Mouse (Mus musculus) naive thymus-derived CD4-positive, alpha-beta T cell, adult 2 months (primary cell): ENCODE data around the gene Lurap1l.
"Not testable (repeated sequence)": the region's sequence is repeated elsewhere in the genome, so short reads cannot be mapped to it uniquely, and the experiment has no call there.

ENCODE experiments used
- DNase-seq: peaks from one replicate; pipeline ENCODE4 v3.0.0-alpha.2; 2011; ENCODE audit warnings: low read depth

Lurap1l gene

GRCm38 (mm10) chr4:80910481-80910870 lies at the start of gene Lurap1l:
Gene Lurap1l, plus strand, starts transcription at chr4:80910646.
- no peak for DNase-seq

DNA sequence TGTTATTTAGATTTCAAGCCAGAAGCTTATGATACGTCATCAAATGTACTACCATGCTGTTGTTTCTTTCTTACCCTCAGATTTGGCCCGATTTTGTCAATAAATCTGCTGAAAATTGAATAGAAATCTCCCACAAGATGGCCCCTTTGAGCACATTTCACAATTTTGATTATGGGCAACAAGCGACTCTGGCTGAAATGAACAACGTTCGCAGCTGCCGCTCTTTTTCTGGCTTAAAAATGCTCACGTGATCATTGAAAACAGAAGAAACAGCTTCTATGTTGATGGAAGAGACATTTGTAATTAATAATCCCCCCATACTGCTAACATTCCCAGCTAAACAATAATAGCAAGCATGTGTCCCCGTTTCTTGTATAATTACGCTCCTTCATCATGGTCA lies 47.5 kb upstream of the Lurap1l start:
- no peak for DNase-seq

- no peak for DNase-seq
Observed at GRCm38 (mm10) chr4:80863906-80864305, 46.5 kb upstream of the Lurap1l start.

DNA sequence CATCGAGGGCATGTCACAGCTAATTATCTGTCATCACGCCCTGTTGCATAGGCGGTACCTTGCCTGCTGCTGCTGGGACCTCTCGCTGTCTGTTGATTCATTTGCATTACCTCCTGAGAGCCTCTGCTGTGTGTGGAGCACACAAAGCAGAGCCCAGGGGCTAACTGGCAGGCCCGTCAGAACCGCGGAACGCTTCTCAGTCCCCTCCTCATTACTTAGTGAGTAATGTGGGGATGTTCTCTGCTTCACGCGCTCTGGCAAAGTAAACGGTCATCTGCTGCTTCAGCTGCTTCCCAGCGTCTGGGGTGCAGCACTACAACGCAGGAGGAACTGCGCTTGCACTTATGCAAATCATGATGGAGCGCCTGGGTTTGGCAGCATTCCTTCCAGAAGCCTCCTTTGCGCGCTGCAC lies 45.9 kb upstream of the Lurap1l start:
- no peak for DNase-seq

GRCm38 (mm10) chr4:80866065-80866464 lies 44.4 kb upstream of the Lurap1l start:
- DNase-seq, result no peak

- DNase-seq, result no peak
Observed at GRCm38 (mm10) chr4:80869598-80869997, 40.8 kb upstream of the Lurap1l start.

DNA sequence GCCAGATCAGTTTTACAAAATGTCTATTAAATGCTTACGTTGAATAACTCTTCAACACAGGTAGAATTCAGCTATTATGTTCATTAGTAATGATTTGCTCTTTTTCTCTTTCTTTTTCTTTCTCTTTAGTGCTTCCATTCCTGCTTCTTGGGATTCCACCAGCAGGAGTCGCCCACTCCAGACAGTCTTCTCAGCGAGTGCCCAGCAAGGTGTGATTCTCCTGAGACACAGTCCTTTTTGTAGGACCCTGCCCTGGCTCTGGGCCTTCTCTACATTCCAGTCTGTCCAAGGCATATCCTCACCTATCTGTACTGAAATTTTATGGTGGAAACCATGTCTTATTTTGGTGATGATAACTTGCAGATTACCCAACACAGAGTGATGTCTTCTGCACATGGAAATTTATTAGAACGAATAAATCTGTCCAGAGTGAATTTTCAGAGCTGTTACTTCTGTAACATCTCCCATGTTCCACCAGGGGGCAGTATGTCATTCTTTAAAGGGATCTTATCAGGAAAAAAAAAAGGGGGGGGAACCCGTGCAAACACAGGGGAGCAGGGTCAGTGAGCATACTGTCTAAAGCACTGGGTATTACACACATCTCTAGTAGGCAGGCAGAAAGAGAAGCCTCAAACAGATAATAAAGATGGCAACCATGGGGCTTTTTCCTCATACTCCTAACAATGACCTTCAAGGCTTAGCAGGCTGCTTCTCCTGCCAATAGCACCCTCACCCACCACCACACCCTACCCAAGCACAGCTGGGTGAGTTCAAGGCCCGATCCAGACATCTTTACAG lies 37.4 kb upstream of the Lurap1l start:
- DNase-seq, result no peak

DNA sequence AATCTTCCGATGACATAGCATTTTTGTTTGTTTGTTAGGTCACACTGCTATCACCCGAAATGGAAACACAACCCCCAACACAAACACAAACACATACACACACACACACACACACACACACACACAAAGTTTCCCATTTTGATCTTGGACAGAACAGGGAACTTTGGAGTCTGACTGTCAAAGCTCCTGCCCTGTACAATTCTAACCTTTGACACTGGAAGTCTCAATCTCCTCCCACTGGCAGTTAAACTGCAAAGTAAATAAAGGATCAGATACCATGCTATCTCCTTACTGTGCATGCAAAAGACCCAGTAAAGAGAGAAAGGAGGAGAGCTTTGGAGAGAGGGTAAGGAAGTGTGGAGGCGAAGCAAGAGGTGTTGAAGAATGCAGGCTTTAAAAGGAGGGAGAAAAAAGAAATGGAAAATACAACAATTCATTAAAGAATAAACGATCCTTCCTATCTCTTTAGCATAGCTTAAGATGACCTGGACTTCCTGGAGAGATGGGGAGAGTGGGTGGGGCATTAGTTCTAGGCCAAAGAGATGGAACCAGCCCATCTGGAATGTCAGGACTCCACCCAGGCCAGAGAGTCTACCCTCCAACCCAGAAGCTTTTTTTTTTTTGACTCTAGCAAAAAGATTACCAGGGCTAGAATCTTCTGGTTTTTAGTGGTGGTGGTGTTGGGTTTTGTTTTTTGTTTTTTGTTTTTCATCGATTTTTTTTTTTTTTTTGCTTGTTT lies 36.2 kb upstream of the Lurap1l start:
- DNase-seq, result no peak

DNA sequence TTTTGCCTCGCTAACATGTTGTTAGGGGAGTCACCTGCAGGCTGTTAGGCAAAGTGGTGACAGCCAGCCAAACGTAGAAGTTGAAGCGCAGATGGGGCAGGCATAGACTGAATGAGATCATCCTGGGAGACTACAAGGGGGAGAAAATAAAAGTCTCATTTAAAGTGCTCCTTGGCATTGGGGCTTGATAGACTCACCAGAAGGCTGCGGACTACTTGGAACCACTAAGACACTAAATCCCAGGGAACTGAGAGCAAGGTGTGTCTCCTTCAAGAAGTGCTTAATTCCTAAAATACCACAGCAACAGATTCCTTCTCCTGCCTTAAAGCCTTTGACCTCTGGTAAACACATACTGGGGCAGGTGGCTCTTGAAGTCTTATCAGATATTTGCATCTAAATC lies 35.4 kb upstream of the Lurap1l start:
- no peak for DNase-seq

- DNase-seq, result no peak
Observed at GRCm38 (mm10) chr4:80881996-80882599, 28.3 kb upstream of the Lurap1l start.

- DNase-seq, result no peak
Observed at GRCm38 (mm10) chr4:80886631-80887030, 23.8 kb upstream of the Lurap1l start.

DNA sequence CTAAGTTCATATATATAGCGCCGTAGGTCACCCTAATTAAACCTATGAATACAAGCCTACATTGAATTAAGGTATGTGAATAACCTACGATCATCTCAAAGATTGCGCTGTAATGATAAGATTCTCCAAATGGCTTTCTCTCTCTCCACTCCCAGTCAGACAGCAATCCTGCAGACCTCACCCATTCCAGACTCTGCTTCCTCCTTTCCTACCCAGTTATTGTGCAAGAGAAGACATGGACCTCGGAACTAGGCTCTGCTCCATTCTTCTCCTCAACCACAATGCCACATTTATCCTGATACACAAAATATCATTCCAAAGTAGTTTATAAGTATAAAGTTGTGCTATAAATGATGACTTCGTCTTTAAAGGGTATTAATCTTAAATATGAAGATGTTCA lies 19.4 kb upstream of the Lurap1l start:
- DNase-seq, result no peak

GRCm38 (mm10) chr4:80895278-80895894 lies 15.1 kb upstream of the Lurap1l start:
- no peak for DNase-seq

DNA sequence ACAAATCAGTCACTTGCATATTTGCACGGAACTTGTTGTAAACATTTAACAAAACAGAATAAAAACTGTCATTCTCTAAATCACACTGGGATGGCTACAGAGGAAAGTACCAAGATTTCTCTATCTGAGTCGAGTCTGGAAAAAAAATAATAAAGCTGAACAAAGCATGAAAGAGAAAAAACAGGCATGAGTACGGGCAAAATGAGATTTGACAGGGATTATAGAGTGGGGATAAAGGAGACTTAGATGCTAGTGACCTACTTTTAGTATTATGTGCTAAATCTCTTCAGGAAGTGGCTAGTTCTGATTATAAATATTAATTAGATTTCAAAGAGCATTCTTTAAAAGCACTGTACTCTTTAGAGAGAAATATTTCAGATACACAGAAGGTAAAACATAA lies 3.7 kb upstream of the Lurap1l start:
- DNase-seq, result no peak

DNA sequence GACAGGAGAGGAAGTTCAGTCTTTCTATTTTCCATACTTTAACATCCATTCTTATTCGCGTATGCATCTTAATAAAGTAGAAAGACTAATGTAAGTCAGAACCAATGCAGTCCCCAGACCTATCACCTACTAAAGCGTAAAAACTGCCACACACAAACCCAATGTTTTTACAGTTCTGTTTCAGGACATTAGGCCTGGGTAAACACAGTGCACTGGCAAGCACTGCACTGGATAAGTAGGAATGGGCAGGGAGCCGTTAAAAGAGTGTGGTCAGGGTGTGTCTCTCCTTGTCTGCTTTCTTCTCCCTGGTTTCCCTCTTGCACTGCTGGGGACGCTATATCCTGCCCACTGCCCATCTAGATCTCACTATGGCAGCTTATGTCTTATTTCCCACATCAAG lies 2.5 kb upstream of the Lurap1l start:
- no peak for DNase-seq

DNA sequence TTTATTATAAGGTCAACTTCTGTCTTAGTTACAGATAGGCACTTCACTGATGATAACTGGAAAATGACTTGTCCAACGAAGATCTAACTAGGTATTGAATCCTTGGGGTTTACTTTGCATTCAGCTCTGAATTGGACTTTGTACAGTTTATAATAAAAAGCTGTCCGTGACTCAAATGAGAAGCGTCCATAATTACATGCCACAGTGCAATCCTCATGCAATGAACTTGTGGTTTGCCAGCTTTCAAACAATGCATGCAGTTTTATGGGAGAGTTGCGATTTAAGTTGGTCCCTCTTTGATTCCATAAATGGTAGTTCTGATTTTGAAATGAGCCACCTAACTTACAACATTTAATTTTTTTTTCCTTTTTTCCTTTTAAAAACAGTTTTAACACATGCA lies 1.5 kb upstream of the Lurap1l start:
- no peak for DNase-seq

DNA sequence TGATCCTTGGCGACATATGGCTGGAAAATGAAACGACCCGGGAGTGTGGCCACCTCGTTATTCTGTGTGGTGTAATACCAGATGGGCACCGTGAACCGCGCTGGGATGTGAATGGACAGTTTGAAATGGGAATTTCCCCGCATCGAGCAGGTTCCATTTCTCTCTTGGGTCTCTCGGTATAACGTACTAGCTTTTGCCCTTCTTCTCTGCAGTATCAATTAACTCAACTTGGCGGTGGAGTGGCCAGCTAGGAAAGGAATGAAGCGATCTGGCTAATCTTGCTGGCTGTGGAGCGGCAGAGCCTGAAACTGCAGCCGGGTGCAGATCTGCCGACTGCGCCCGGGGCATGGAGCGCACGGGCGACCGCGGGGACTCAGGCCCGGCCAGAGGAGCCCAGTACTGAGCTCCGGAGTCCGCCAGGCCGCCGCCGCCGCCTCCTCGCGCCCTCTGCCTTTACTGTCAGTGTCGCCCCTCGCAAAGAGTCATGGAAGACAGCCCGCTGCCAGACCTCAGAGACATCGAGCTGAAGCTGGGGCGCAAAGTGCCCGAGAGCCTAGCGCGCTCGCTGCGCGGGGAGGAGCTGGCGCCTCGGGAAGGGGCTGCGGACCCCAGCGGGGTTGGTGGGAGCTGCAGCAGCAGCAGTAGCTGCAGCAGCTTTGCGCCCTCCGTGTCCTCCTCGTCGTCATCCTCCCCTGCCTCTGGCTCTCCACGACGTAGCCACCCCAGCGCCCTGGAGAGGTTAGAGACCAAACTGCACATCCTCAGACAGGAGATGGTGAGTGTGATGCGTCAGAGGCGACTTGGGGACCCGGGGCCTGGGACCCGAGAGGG lies 640 bp downstream of the Lurap1l start:
- DNase-seq, result no peak

- no peak for DNase-seq
Observed at GRCm38 (mm10) chr4:80911706-80912540, 1.5 kb downstream of the Lurap1l start.

DNA sequence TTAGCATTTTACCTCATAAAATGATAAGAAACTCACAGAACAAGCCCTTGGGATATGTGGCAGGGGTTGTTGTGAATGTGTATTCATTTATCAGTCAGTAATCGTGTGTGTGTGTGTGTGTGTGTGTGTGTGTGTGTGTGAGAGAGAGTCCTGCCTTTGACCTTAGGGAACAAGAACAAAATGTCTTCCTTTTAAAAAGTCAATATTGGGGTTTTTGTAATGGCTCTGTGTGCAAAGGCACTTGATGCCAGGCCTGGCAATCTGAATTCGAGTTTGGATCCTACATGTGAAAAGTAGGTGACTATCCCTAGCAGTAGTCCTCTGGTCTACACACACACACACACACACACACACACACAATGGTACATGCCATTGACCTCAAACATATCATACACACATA lies 4.8 kb downstream of the Lurap1l start:
- DNase-seq, result no peak

DNA sequence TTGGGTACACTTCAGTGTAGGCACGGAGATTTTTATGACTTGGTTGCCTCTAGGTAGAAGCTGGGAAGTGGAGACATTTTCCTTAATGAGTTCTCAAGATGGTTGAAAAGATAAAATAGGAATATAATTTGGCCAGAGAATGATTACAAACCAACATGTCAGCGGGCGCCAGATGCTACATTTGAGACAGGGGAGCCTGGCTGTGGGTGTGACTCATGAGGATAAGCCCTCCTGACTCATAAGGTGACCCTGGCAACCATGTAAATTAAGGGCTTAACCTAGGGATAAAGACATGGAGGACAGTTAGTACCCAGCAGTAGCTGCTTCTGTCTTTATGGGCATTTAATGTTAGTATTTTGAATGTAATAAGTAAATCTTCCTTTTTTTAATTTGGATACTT lies 6.2 kb downstream of the Lurap1l start:
- no peak for DNase-seq

GRCm38 (mm10) chr4:80917128-80917527 lies 6.7 kb downstream of the Lurap1l start:
- DNase-seq, result not testable (repeated sequence)
